Mouse (Mus musculus): ENCODE measurements around the gene Akain1.

Akain1 gene

DNA sequence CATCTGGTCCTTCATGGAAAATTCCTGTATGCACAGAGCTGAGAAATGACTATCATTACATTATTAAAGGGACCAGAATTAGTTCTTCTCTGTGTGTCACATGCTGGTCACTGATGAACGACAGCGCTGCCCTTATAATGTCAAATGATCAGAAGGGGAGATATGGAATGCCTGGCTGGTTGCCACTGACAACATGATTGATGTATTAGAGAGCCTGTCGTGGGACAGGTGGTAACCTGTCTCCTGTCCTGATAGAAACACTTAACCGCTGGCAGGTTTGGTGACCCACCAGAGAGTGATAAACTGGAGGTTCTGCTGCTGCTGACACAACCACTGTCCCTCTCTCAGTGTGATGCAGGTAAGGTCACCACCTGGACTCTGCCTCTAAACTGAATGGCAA, 40.1 kb downstream of the Akain1 start:
- DNase-seq (ENCODE audit: low spot score in 2 of 2) = no peak

GRCm38 (mm10) chr17:69487116-69487515, 48.0 kb downstream of the Akain1 start:
- DNase-seq (ENCODE audit: low spot score in 2 of 2) = no peak

GRCm38 (mm10) chr17:69487884-69488283, 48.8 kb downstream of the Akain1 start:
- DNase-seq (ENCODE audit: low spot score in 2 of 2) = no peak

DNA sequence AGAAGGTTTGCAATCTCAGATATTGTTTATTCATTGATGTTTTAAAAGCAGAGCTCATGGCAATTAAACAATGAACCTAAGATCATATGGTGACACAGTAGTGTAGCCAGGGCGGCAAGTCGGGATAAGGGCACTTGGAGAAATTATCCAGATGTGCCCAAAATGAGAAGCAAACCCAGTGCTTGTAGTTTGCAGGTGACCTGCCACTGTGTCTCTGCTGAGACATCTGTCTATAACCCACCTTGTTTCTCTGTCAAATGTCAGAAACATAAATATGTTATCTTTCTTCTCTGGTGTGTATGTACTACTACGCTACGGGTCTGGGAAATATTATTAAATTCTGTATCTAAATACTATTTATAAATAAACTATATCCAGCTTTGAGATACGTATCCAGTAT, 49.7 kb downstream of the Akain1 start:
- no peak for DNase-seq (ENCODE audit: low spot score in 2 of 2)

DNA sequence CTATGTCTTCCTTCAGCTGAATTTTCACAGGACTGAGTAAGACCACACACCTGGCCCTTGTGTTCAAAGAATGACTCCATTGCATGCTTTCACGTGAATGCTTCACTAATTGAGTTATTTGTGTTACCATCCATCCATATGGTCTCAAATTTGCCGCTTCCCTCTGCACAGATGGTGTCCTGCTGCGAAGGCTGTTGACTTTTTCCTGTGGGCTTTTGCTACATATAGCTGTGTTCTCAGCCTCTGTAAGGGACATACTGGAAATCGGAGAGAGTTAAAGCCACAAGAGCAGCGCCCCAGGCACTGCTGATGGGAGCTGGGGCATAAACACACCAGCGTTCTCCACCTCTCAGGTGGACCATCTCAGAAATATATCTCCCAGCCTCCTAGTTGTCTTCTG, 53.2 kb downstream of the Akain1 start:
- peak in 1 of 2 experiments; percentile 9 for DNase-seq (ENCODE audit: low spot score in 2 of 2)

GRCm38 (mm10) chr17:69495531-69495930, 56.4 kb downstream of the Akain1 start:
- no peak for DNase-seq (ENCODE audit: low spot score in 2 of 2)

GRCm38 (mm10) chr17:69496125-69496524, 57.0 kb downstream of the Akain1 start:
- DNase-seq (ENCODE audit: low spot score in 2 of 2) = no peak

GRCm38 (mm10) chr17:69497315-69497714, 58.2 kb downstream of the Akain1 start:
- DNase-seq (ENCODE audit: low spot score in 2 of 2) = no peak

- no peak for DNase-seq (ENCODE audit: low spot score in 2 of 2)
These were observed 59.8 kb downstream of the Akain1 start for GRCm38 (mm10) chr17:69498913-69499312.

- DNase-seq (ENCODE audit: low spot score in 2 of 2) = no peak
These were observed 60.3 kb downstream of the Akain1 start for GRCm38 (mm10) chr17:69499441-69499840.

GRCm38 (mm10) chr17:69506070-69506469, 66.9 kb downstream of the Akain1 start:
- peak in 1 of 2 experiments; percentile 26 for DNase-seq (ENCODE audit: low spot score in 2 of 2)

GRCm38 (mm10) chr17:69516344-69516907, 77.3 kb downstream of the Akain1 start:
- no peak for DNase-seq (ENCODE audit: low spot score in 2 of 2)

DNA sequence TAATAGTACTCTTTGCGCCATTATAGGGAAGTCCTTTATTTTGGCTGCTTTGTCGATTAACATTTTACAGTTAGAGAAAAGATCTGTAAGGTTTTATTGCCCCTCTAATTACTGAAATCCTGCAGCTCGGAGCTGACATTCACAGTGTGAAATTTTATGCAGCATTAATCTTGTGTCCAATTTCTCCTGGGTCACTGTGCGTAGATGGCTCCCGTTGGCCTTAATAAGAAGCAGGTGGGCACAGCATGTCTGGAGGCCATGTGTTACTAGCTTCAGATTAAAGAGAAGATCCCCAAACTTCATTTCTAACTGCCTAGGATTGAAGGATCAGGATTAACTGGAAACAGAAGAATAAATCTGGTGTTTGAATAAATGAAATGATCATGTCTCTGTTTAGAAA, 92.3 kb downstream of the Akain1 start:
- DNase-seq (ENCODE audit: low spot score in 2 of 2) = no peak
